Mouse (Mus musculus) liver, embryonic 13.5 days (tissue): Measurements from ENCODE around the gene St6galnac3. TPM values are rescaled to one million over a fixed set of nuclear protein-coding genes. Genes with fewer than 3 reads are reported as not detected.

ENCODE experiments used
- ATAC-seq: fragments of 200-750 bp; cut with Nextera tagmentation; 2 replicates; pipeline ENCODE4 v1.8.0; 2017; ENCODE audit warnings: low read depth, mild to moderate bottlenecking, moderate number of reproducible peaks, moderate library complexity
- DNase-seq: peaks from one replicate; pipeline ENCODE4 v3.0.0; 2022
- H3K27ac ChIP-seq: fragments of 300-500 bp; sonication (generic); 2 replicates; pipeline ENCODE4 v1.5.1; 2015; ENCODE audit warnings: moderate library complexity, mild to moderate bottlenecking, inconsistent platforms
- H3K27me3 ChIP-seq: fragments of 300-500 bp; sonication (generic); 2 replicates; pipeline ENCODE4 v1.6.1; 2015; ENCODE audit warnings: mild to moderate bottlenecking, inconsistent platforms
- H3K36me3 ChIP-seq: fragments of 300-500 bp; sonication (generic); 2 replicates; pipeline ENCODE4 v1.6.1; 2015; ENCODE audit warnings: mild to moderate bottlenecking, inconsistent platforms
- H3K4me1 ChIP-seq: fragments of 300-500 bp; sonication (generic); replicated peaks from 2 replicates; pipeline ENCODE4 v1.6.1; 2015; ENCODE audit warnings: inconsistent platforms
- H3K4me2 ChIP-seq: fragments of 300-500 bp; sonication (generic); 2 replicates; pipeline ENCODE4 v1.6.1; 2015; ENCODE audit warnings: inconsistent platforms, mild to moderate bottlenecking, moderate library complexity
- H3K4me3 ChIP-seq: fragments of 300-500 bp; sonication (generic); replicated peaks from 2 replicates; pipeline ENCODE4 v1.5.1; 2015; ENCODE audit warnings: mild to moderate bottlenecking, inconsistent platforms
- H3K9ac ChIP-seq: fragments of 300-500 bp; sonication (generic); 2 replicates; pipeline ENCODE4 v1.6.1; 2015; ENCODE audit warnings: mild to moderate bottlenecking, inconsistent platforms
- H3K9me3 ChIP-seq: fragments of 300-500 bp; sonication (generic); replicated peaks from 2 replicates; pipeline ENCODE4 v1.6.1; 2016; ENCODE audit warnings: inconsistent platforms
- WGBS: fragments of 180-500 bp; shearing (Covaris S2); methylation state at CpG from one replicate; pipeline ENCODE4 v1.1.7; 2015; ENCODE audit not compliant: insufficient replicate concordance; 5-methylcytosine and 5-hydroxymethylcytosine counted together
- polyA plus RNA-seq: library from polyadenylated mRNA; unstranded; fragments of >200 nt; fragmentation: Nextera tagmentation; extraction: Ambion mirVana; gene quantifications from 2 replicates; pipeline ENCODE4 v1.2.1, GENCODE M21; 2015

St6galnac3 gene
- polyA plus RNA-seq, 1 experiment from 2014 or later = 8.3 TPM

- Histone ChIP-seq H3K27ac (no peak overlapping the region), H3K27me3 (no peaks in the 10 kb centered on the region), H3K9me3 (no peaks in the 10 kb centered on the region), H3K4me3 (no peak overlapping the region), H3K36me3 (no peaks in the 10 kb centered on the region; the same call in 1 of the 2 replicates), H3K4me2 (no peak overlapping the region), H3K9ac (no peak overlapping the region), H3K4me1 (peaks cover 77% of the 10 kb centered on the region)
- no peak for DNase-seq
- 85% methylated on average over 8 of the region's 8 CpGs for WGBS
- ATAC-seq = no peak
Observed at GRCm38 (mm10) chr3:153669329-153669728, 55.6 kb downstream of the St6galnac3 start.

GRCm38 (mm10) chr3:153668447-153669290, 56.3 kb downstream of the St6galnac3 start:
- H3K9ac ChIP-seq = no peak overlapping the region
- 0 out of 2 replicates have a peak overlapping the region, but pooled peaks have one; percentile 10 for H3K27ac ChIP-seq
- H3K4me1 ChIP-seq = peaks cover 77% of the 10 kb centered on the region
- H3K27me3 ChIP-seq = no peaks in the 10 kb centered on the region
- 85% methylated on average over 21 of the region's 21 CpGs for WGBS
- H3K4me2 ChIP-seq = no peak overlapping the region
- H3K9me3 ChIP-seq = no peaks in the 10 kb centered on the region
- DNase-seq = no peak
- H3K4me3 ChIP-seq = no peak overlapping the region
- peak; percentile 27; the same call in 1 of the 2 replicates for ATAC-seq
- no peaks in the 10 kb centered on the region; the same call in 1 of the 2 replicates for H3K36me3 ChIP-seq

GRCm38 (mm10) chr3:153664696-153665095, 60.3 kb downstream of the St6galnac3 start:
- H3K4me1 ChIP-seq = peaks cover 54% of the 10 kb centered on the region
- H3K4me3 ChIP-seq = no peak overlapping the region
- no peak overlapping the region for H3K27ac ChIP-seq
- no peaks in the 10 kb centered on the region for H3K9me3 ChIP-seq
- H3K27me3 ChIP-seq = no peaks in the 10 kb centered on the region
- ATAC-seq (no peak), DNase-seq (no peak)
- whole genome bisulfite sequencing = 90% methylated on average over 5 of the region's 5 CpGs
- H3K4me2 ChIP-seq = no peak overlapping the region
- H3K36me3 ChIP-seq = no peaks in the 10 kb centered on the region
- no peak overlapping the region; the same call in 1 of the 2 replicates for H3K9ac ChIP-seq

- 36% methylated on average over 10 of the region's 10 CpGs for WGBS
- ATAC-seq (0 out of 2 replicates have a peak, but pooled peaks have one; percentile 15), DNase-seq (no peak)
- no peak overlapping the region for H3K4me2 ChIP-seq
- no peak overlapping the region for H3K9ac ChIP-seq
- H3K27me3 ChIP-seq = no peaks in the 10 kb centered on the region
- no peaks in the 10 kb centered on the region for H3K36me3 ChIP-seq
- H3K4me3 ChIP-seq = no peak overlapping the region
- H3K4me1 ChIP-seq = peaks cover 50% of the 10 kb centered on the region
- H3K27ac ChIP-seq = 0 out of 2 replicates have a peak overlapping the region, but pooled peaks have one; percentile 3
- H3K9me3 ChIP-seq = no peaks in the 10 kb centered on the region
Observed at GRCm38 (mm10) chr3:153663841-153664427, 61.0 kb downstream of the St6galnac3 start.

- H3K27me3 ChIP-seq = no peaks in the 10 kb centered on the region
- WGBS = 83% methylated on average over 9 of the region's 9 CpGs
- no peak overlapping the region for H3K27ac ChIP-seq
- no peaks in the 10 kb centered on the region for H3K9me3 ChIP-seq
- no peaks in the 10 kb centered on the region for H3K36me3 ChIP-seq
- H3K4me1 ChIP-seq = peaks cover 51% of the 10 kb centered on the region
- DNase-seq (no peak), ATAC-seq (no peak)
- H3K4me3 ChIP-seq = no peak overlapping the region
- H3K9ac ChIP-seq = no peak overlapping the region
- no peak overlapping the region for H3K4me2 ChIP-seq
Observed at GRCm38 (mm10) chr3:153662796-153663195, 62.2 kb downstream of the St6galnac3 start.

- Histone ChIP-seq H3K27me3 (no peaks in the 10 kb centered on the region), H3K9ac (no peak overlapping the region), H3K4me2 (no peak overlapping the region), H3K4me1 (peaks cover 53% of the 10 kb centered on the region), H3K9me3 (no peaks in the 10 kb centered on the region), H3K36me3 (no peaks in the 10 kb centered on the region), H3K4me3 (no peak overlapping the region), H3K27ac (no peak overlapping the region)
- ATAC-seq (no peak), DNase-seq (no peak)
- 86% methylated on average over 7 of the region's 7 CpGs for WGBS
Observed at GRCm38 (mm10) chr3:153661927-153662326, 63.0 kb downstream of the St6galnac3 start.

- Histone ChIP-seq H3K9ac (no peak overlapping the region), H3K36me3 (no peaks in the 10 kb centered on the region), H3K9me3 (no peaks in the 10 kb centered on the region), H3K27me3 (no peaks in the 10 kb centered on the region), H3K4me1 (peaks cover 61% of the 10 kb centered on the region), H3K27ac (no peak overlapping the region), H3K4me2 (no peak overlapping the region), H3K4me3 (no peak overlapping the region)
- ATAC-seq = no peak
- no peak for DNase-seq
- WGBS = 84% methylated on average over 15 of the region's 15 CpGs
Observed at GRCm38 (mm10) chr3:153659575-153660168, 65.3 kb downstream of the St6galnac3 start.

GRCm38 (mm10) chr3:153658051-153658777, 66.8 kb downstream of the St6galnac3 start:
- WGBS = 65% methylated on average over 22 of the region's 22 CpGs
- peak; percentile 51 for DNase-seq
- Histone ChIP-seq H3K27me3 (no peaks in the 10 kb centered on the region), H3K36me3 (no peaks in the 10 kb centered on the region), H3K4me2 (no peak overlapping the region), H3K4me1 (peaks cover 49% of the 10 kb centered on the region), H3K27ac (no peak overlapping the region), H3K4me3 (no peak overlapping the region), H3K9ac (no peak overlapping the region), H3K9me3 (no peaks in the 10 kb centered on the region)
- peak; percentile 68 for ATAC-seq

- Histone ChIP-seq H3K27ac (no peak overlapping the region), H3K9me3 (no peaks in the 10 kb centered on the region), H3K4me2 (no peak overlapping the region), H3K36me3 (no peaks in the 10 kb centered on the region), H3K4me1 (peaks cover 43% of the 10 kb centered on the region), H3K4me3 (no peak overlapping the region), H3K27me3 (no peaks in the 10 kb centered on the region), H3K9ac (no peak overlapping the region)
- 38% methylated on average over 9 of the region's 9 CpGs for WGBS
- DNase-seq = no peak
- ATAC-seq = no peak
Observed at GRCm38 (mm10) chr3:153655071-153655470, 69.9 kb downstream of the St6galnac3 start.

- peaks cover 30% of the 10 kb centered on the region for H3K4me1 ChIP-seq
- no peak overlapping the region for H3K4me2 ChIP-seq
- H3K9ac ChIP-seq = no peak overlapping the region
- no peak overlapping the region for H3K4me3 ChIP-seq
- ATAC-seq = no peak
- no peaks in the 10 kb centered on the region for H3K9me3 ChIP-seq
- 83% methylated on average over 3 of the region's 3 CpGs for WGBS
- no peak for DNase-seq
- H3K27ac ChIP-seq = no peak overlapping the region
- no peaks in the 10 kb centered on the region for H3K36me3 ChIP-seq
- no peaks in the 10 kb centered on the region for H3K27me3 ChIP-seq
Observed at GRCm38 (mm10) chr3:153652850-153653249, 72.1 kb downstream of the St6galnac3 start.

- no peak for ATAC-seq
Observed at GRCm38 (mm10) chr3:153648713-153649112, 76.3 kb downstream of the St6galnac3 start.

More at GRCm38 (mm10) chr3:153648713-153649112, 76.3 kb downstream of the St6galnac3 start:
- 0 out of 2 replicates have a peak, but pooled peaks cover under 1% of the 10 kb centered on the region for H3K4me1 ChIP-seq
- no peaks in the 10 kb centered on the region for H3K27me3 ChIP-seq
- no peaks in the 10 kb centered on the region for H3K36me3 ChIP-seq
- WGBS = 71% methylated on average over 8 of the region's 8 CpGs
- H3K9me3 ChIP-seq = no peaks in the 10 kb centered on the region
- H3K4me3 ChIP-seq = no peak overlapping the region
- H3K27ac ChIP-seq = no peak overlapping the region
- no peak overlapping the region for H3K9ac ChIP-seq
- H3K4me2 ChIP-seq = no peak overlapping the region
- DNase-seq = no peak
